Mouse (Mus musculus) erythroblast, adult 5-6 weeks (primary cell): Measurements from ENCODE around the gene Gm37419. TPM values are rescaled to one million over a fixed set of nuclear protein-coding genes. Genes with fewer than 3 reads are reported as not detected.

Experiments
- ATAC-seq: replicated peaks from 2 replicates; pipeline ENCODE4 v1.8.0; 2016; ENCODE audit warnings: moderate number of reproducible peaks, mild to moderate bottlenecking, moderate TSS enrichment, inconsistent platforms; ENCODE audit not compliant: poor library complexity, low FRiP score, severe bottlenecking
- total RNA-seq, 2 experiments: library from RNA; stranded (forward) in 1 of 2; stranded (reverse) in 1 of 2; fragments of 150-400 nt in 1 of 2; fragments of 200-764, 138-1000 nt in 1 of 2; gene quantifications; 2 replicates each; pipeline versions ENCODE4 v1.2.3 to v1.2.4; 2015 to 2017; ENCODE audit warnings: low replicate concordance in 2 of 2

Gene Gm37419
- total RNA-seq, 2 experiments from 2014 or later = not detected

GRCm38 (mm10) chr16:23991846-23992580 lies 3.7 kb downstream of the Gm37419 start:
- ATAC-seq = no peak

GRCm38 (mm10) chr16:23993351-23994321 lies 5.4 kb downstream of the Gm37419 start:
- no peak for ATAC-seq

- ATAC-seq = no peak
Measured at GRCm38 (mm10) chr16:23996342-23996741, 8.1 kb downstream of the Gm37419 start.

GRCm38 (mm10) chr16:23997228-23997627 lies 8.9 kb downstream of the Gm37419 start:
- ATAC-seq = no peak

GRCm38 (mm10) chr16:23997912-23998311 lies 9.6 kb downstream of the Gm37419 start:
- ATAC-seq = no peak

GRCm38 (mm10) chr16:24005928-24006327 lies 17.6 kb downstream of the Gm37419 start:
- no peak for ATAC-seq

GRCm38 (mm10) chr16:24009891-24010290 lies 21.6 kb downstream of the Gm37419 start:
- no peak for ATAC-seq

GRCm38 (mm10) chr16:24011306-24011705 lies 23.0 kb downstream of the Gm37419 start:
- ATAC-seq = no peak

GRCm38 (mm10) chr16:24012066-24012465 lies 23.8 kb downstream of the Gm37419 start:
- ATAC-seq = no peak

GRCm38 (mm10) chr16:24014378-24014777 lies 26.1 kb downstream of the Gm37419 start:
- peak; percentile 72 for ATAC-seq

GRCm38 (mm10) chr16:24016273-24016672 lies 28.0 kb downstream of the Gm37419 start:
- 0 out of 2 replicates have a peak, but pooled peaks have one; percentile 44 for ATAC-seq

GRCm38 (mm10) chr16:24016742-24017141 lies 28.5 kb downstream of the Gm37419 start:
- ATAC-seq = 0 out of 2 replicates have a peak, but pooled peaks have one; percentile 32

- no peak for ATAC-seq
Measured at GRCm38 (mm10) chr16:24021722-24022121, 33.4 kb downstream of the Gm37419 start.

- no peak for ATAC-seq
Measured at GRCm38 (mm10) chr16:24022605-24023004, 34.3 kb downstream of the Gm37419 start.

GRCm38 (mm10) chr16:24025442-24025841 lies 37.2 kb downstream of the Gm37419 start:
- ATAC-seq = peak; percentile 89

- no peak for ATAC-seq
Measured at GRCm38 (mm10) chr16:24029965-24030672, 41.8 kb downstream of the Gm37419 start.

GRCm38 (mm10) chr16:24033259-24033658 lies 45.0 kb downstream of the Gm37419 start:
- no peak for ATAC-seq

GRCm38 (mm10) chr16:24034450-24034849 lies 46.2 kb downstream of the Gm37419 start:
- ATAC-seq = no peak

- no peak for ATAC-seq
Measured at GRCm38 (mm10) chr16:24035767-24036166, 47.5 kb downstream of the Gm37419 start.

- no peak for ATAC-seq
Measured at GRCm38 (mm10) chr16:24036398-24036797, 48.1 kb downstream of the Gm37419 start.
